22 mouse cellular contexts compared by ENCODE assay signal in genomic region chr11:113490530-113491520, GRCm38 (mm10).
A peak's percentile ranks its signal among the peaks of the same experiment; 100 is the strongest.
DNase-seq lines count a peak whose midpoint lies in the region; ATAC-seq lines count a peak whose summit lies in the region.
"Had no signal": no experiment of that assay in that cellular context is flagged by ENCODE, and none has a peak within 500 bp of the region (broad histone marks: within the 10 kb centered on the region; RNA-seq: fewer than 3 reads in every experiment).

No protein-coding gene starts in this region.

- ATAC-seq in embryonic facial prominence, embryonic 14.5 days (ENCODE audit: low read depth): 0 out of 2 replicates have a peak, but pooled peaks have one; percentile 33
- ATAC-seq in lung, embryonic 16.5 days (ENCODE audit: low read depth): peak; percentile 59; the same call in 1 of the 2 replicates
- ATAC-seq in liver, embryonic 16.5 days (ENCODE audit: low read depth): peak; percentile 53; the same call in 1 of the 2 replicates
- ATAC-seq: activated CD4-positive, CD25-positive, alpha-beta regulatory T cell, adult 4 months; midbrain, embryonic 16.5 days had no signal

- H3K4me2 ChIP-seq in embryonic facial prominence, embryonic 14.5 days (ENCODE audit: low read depth, low read length): no peak overlapping the region
- no peak overlapping the region for H3K4me2 ChIP-seq in lung, embryonic 16.5 days (ENCODE audit: low read depth, low read length)
- H3K4me2 ChIP-seq in liver, embryonic 16.5 days (ENCODE audit: low read depth, low read length): no peak overlapping the region
- H3K4me2 ChIP-seq: forebrain, embryonic 12.5 days had no signal

- H3K36me3 ChIP-seq in embryonic facial prominence, embryonic 14.5 days (ENCODE audit: control insufficient read depth, insufficient read depth, low read length): no peaks in the 10 kb centered on the region
- no peaks in the 10 kb centered on the region for H3K36me3 ChIP-seq in embryonic facial prominence, embryonic 10.5 days (replicated peaks)
- H3K36me3 ChIP-seq in lung, embryonic 16.5 days (ENCODE audit: control insufficient read depth, insufficient read depth, low read length): no peaks in the 10 kb centered on the region
- H3K36me3 ChIP-seq in liver, embryonic 16.5 days (ENCODE audit: control insufficient read depth, insufficient read depth): no peaks in the 10 kb centered on the region
- no peaks in the 10 kb centered on the region for H3K36me3 ChIP-seq in forebrain, embryonic 10.5 days (replicated peaks)
- H3K36me3 ChIP-seq: forebrain, embryonic 12.5 days; heart, embryonic 10.5 days; limb, embryonic 10.5 days had no signal

- H3K9me3 ChIP-seq in embryonic facial prominence, embryonic 14.5 days (ENCODE audit: control insufficient read depth, low read length): no peaks in the 10 kb centered on the region
- H3K9me3 ChIP-seq in embryonic facial prominence, embryonic 10.5 days: no peaks in the 10 kb centered on the region
- no peaks in the 10 kb centered on the region for H3K9me3 ChIP-seq in lung, embryonic 16.5 days (ENCODE audit: control insufficient read depth, low read length)
- H3K9me3 ChIP-seq in liver, embryonic 16.5 days (replicated peaks; ENCODE audit: control insufficient read depth, low read length): no peaks in the 10 kb centered on the region
- H3K9me3 ChIP-seq in forebrain, embryonic 10.5 days: no peaks in the 10 kb centered on the region
- H3K9me3 ChIP-seq: forebrain, embryonic 12.5 days; heart, embryonic 10.5 days; limb, embryonic 10.5 days had no signal

- no peak overlapping the region for H3K4me3 ChIP-seq in embryonic facial prominence, embryonic 14.5 days (ENCODE audit: low read depth, low read length)
- no peak overlapping the region for H3K4me3 ChIP-seq in embryonic facial prominence, embryonic 10.5 days
- H3K4me3 ChIP-seq in lung, embryonic 16.5 days (ENCODE audit: low read length): no peak overlapping the region
- H3K4me3 ChIP-seq in liver, embryonic 16.5 days (ENCODE audit: low read depth, low read length): no peak overlapping the region
- no peak overlapping the region for H3K4me3 ChIP-seq in forebrain, embryonic 10.5 days
- H3K4me3 ChIP-seq: forebrain, embryonic 12.5 days; heart, embryonic 10.5 days; left cerebral cortex, adult 2 months; limb, embryonic 10.5 days had no signal

- WGBS in embryonic facial prominence, embryonic 14.5 days: 75% methylated on average over 20 of the region's 20 CpGs
- 84% methylated on average over 20 of the region's 20 CpGs for WGBS in embryonic facial prominence, embryonic 10.5 days
- WGBS in lung, embryonic 16.5 days: 52% methylated on average over 20 of the region's 20 CpGs
- 51% methylated on average over 20 of the region's 20 CpGs for WGBS in liver, embryonic 16.5 days (ENCODE audit: insufficient replicate concordance)
- 92% methylated on average over 20 of the region's 20 CpGs for WGBS in forebrain, embryonic 10.5 days

- DNase-seq in embryonic facial prominence, embryonic 14.5 days (ENCODE audit: low spot score): peak; percentile 38
- DNase-seq in embryonic facial prominence, embryonic 10.5 days (ENCODE audit: low spot score): no peak
- no peak for DNase-seq in lung, postnatal 25 days (ENCODE audit: low spot score)
- DNase-seq in NIH3T3 (ENCODE audit: low read depth): peak; percentile 6
- DNase-seq in adrenal gland, postnatal 10 days: no peak
- DNase-seq in forebrain, embryonic 10.5 days (ENCODE audit: extremely low spot score, low spot score): no peak
- DNase-seq: adrenal gland, postnatal 36 days; cerebellum, adult 8-10 months; gastrocnemius, postnatal 25 days; heart, postnatal 14 days; kidney, adult 2 months; kidney, postnatal 25 days; right cerebral cortex, adult 18-20 months had no signal

- H3K27me3 ChIP-seq in embryonic facial prominence, embryonic 14.5 days (replicated peaks; ENCODE audit: control insufficient read depth, insufficient read depth, low read length): no peaks in the 10 kb centered on the region
- H3K27me3 ChIP-seq in embryonic facial prominence, embryonic 10.5 days (replicated peaks; ENCODE audit: low read depth, poor library complexity, severe bottlenecking): no peaks in the 10 kb centered on the region
- H3K27me3 ChIP-seq in lung, embryonic 16.5 days (ENCODE audit: control insufficient read depth, insufficient read depth, low read depth, low read length): no peaks in the 10 kb centered on the region
- no peaks in the 10 kb centered on the region for H3K27me3 ChIP-seq in liver, embryonic 16.5 days (ENCODE audit: control insufficient read depth, insufficient read depth, low read depth, low read length)
- no peaks in the 10 kb centered on the region for H3K27me3 ChIP-seq in forebrain, embryonic 10.5 days (ENCODE audit: poor library complexity, severe bottlenecking)
- H3K27me3 ChIP-seq: forebrain, embryonic 12.5 days had no signal

- H3K27ac ChIP-seq in embryonic facial prominence, embryonic 14.5 days (replicated peaks; ENCODE audit: low read depth, low read length): no peak overlapping the region
- H3K27ac ChIP-seq in embryonic facial prominence, embryonic 10.5 days (replicated peaks): no peak overlapping the region
- H3K27ac ChIP-seq in lung, embryonic 16.5 days (ENCODE audit: low read length): peak overlapping the region; percentile 43
- 0 out of 2 replicates have a peak overlapping the region, but pooled peaks have one; percentile 33 for H3K27ac ChIP-seq in liver, embryonic 16.5 days (ENCODE audit: low read length)
- H3K27ac ChIP-seq in forebrain, embryonic 10.5 days: no peak overlapping the region
- H3K27ac ChIP-seq: forebrain, embryonic 12.5 days; heart, embryonic 10.5 days; left cerebral cortex, adult 2 months; limb, embryonic 10.5 days; macrophage had no signal

- no peak overlapping the region for H3K9ac ChIP-seq in embryonic facial prominence, embryonic 14.5 days (ENCODE audit: low read depth, low read length)
- H3K9ac ChIP-seq in lung, embryonic 16.5 days (ENCODE audit: low read length): no peak overlapping the region
- no peak overlapping the region for H3K9ac ChIP-seq in liver, embryonic 16.5 days (ENCODE audit: low read depth, low read length)
- H3K9ac ChIP-seq: forebrain, embryonic 12.5 days had no signal

- H3K4me1 ChIP-seq in embryonic facial prominence, embryonic 14.5 days (ENCODE audit: control insufficient read depth, insufficient read depth, low read length): peaks cover 2% of the 10 kb centered on the region; the same call in 1 of the 2 replicates
- H3K4me1 ChIP-seq in embryonic facial prominence, embryonic 10.5 days: peaks cover 14% of the 10 kb centered on the region; the same call in 1 of the 2 replicates
- H3K4me1 ChIP-seq in lung, embryonic 16.5 days (replicated peaks; ENCODE audit: control insufficient read depth, insufficient read depth, low read length): peaks cover 3% of the 10 kb centered on the region; the same call in 1 of the 2 replicates
- H3K4me1 ChIP-seq in liver, embryonic 16.5 days (ENCODE audit: control insufficient read depth, low read depth, low read length): peaks cover 21% of the 10 kb centered on the region
- peaks cover 10% of the 10 kb centered on the region; the same call in 1 of the 2 replicates for H3K4me1 ChIP-seq in forebrain, embryonic 10.5 days
- H3K4me1 ChIP-seq: forebrain, embryonic 12.5 days had no signal

Comparison
In these comparisons a context has a peak if more than half of its experiments do, and no peak if none do; other contexts are left out.
1. DNase-seq: peak in embryonic facial prominence, embryonic 14.5 days (single experiment) and NIH3T3 (single experiment); none in embryonic facial prominence, embryonic 10.5 days (single experiment), lung, postnatal 25 days (single experiment), adrenal gland, postnatal 10 days (single experiment) and forebrain, embryonic 10.5 days (single experiment).
2. H3K27ac ChIP-seq: peak in lung, embryonic 16.5 days (single experiment) and liver, embryonic 16.5 days (single experiment); none in embryonic facial prominence, embryonic 14.5 days (single experiment), embryonic facial prominence, embryonic 10.5 days (single experiment) and forebrain, embryonic 10.5 days (single experiment).
3. Peak in every context shown above with its lines, with median percentiles within 50 percentile points of each other: ATAC-seq.